Mouse (Mus musculus) hindbrain, embryonic 16.5 days (tissue): ENCODE measurements at regions not wholly inside any gene's neighbourhood (a gene's known extent, or its start where the extent isn't known, plus 50 kb on each side); places are given as distances from the start of the nearest gene placed in this dataset.

Source experiments
- ATAC-seq: fragments of 200-750 bp; cut with Nextera tagmentation; 2 replicates; pipeline ENCODE4 v1.8.0; 2017; ENCODE audit warnings: moderate TSS enrichment, moderate library complexity
- H3K27ac ChIP-seq: fragments of 300-500 bp; sonication (generic); 2 replicates; pipeline ENCODE4 v1.5.1; 2014; ENCODE audit warnings: low read depth, mild to moderate bottlenecking, control low read depth, low read length, moderate library complexity
- H3K27me3 ChIP-seq: fragments of 300-500 bp; sonication (generic); replicated peaks from 2 replicates; pipeline ENCODE4 v1.6.1; 2014; ENCODE audit warnings: low read length; ENCODE audit not compliant: control insufficient read depth, insufficient read depth
- H3K36me3 ChIP-seq: fragments of 300-500 bp; sonication (generic); 2 replicates; pipeline ENCODE4 v1.6.1; 2014; ENCODE audit warnings: mild to moderate bottlenecking, low read length, moderate library complexity, mixed read lengths; ENCODE audit not compliant: control insufficient read depth, insufficient read depth
- H3K4me1 ChIP-seq: fragments of 300-500 bp; sonication (generic); 2 replicates; pipeline ENCODE4 v1.6.1; 2014; ENCODE audit warnings: low read depth, low read length; ENCODE audit not compliant: control insufficient read depth, insufficient read depth
- H3K4me2 ChIP-seq: fragments of 300-500 bp; sonication (generic); 2 replicates; pipeline ENCODE4 v1.6.1; 2014; ENCODE audit warnings: mild to moderate bottlenecking, low read length, control low read depth, moderate library complexity
- H3K4me3 ChIP-seq: fragments of 300-500 bp; sonication (generic); 2 replicates; pipeline ENCODE4 v1.5.1; 2014; ENCODE audit warnings: mild to moderate bottlenecking, low read length, control low read depth, moderate library complexity
- H3K9ac ChIP-seq: fragments of 300-500 bp; sonication (generic); 2 replicates; pipeline ENCODE4 v1.6.1; 2014; ENCODE audit warnings: low read depth, mild to moderate bottlenecking, control low read depth, low read length, moderate library complexity
- H3K9me3 ChIP-seq: fragments of 300-500 bp; sonication (generic); 2 replicates; pipeline ENCODE4 v1.6.1; 2014; ENCODE audit warnings: mild to moderate bottlenecking, low read length, moderate library complexity; ENCODE audit not compliant: control insufficient read depth
- WGBS: fragments of 180-500 bp; shearing (Covaris S2); extraction: QIAGEN DNeasy Blood & Tissue Kit; methylation state at CpG from one replicate; pipeline ENCODE4 v1.1.7; 2014; 5-methylcytosine and 5-hydroxymethylcytosine counted together

- Histone ChIP-seq H3K27ac (no peak overlapping the region), H3K4me3 (no peak overlapping the region), H3K36me3 (no peaks in the 10 kb centered on the region), H3K4me2 (no peak overlapping the region), H3K4me1 (peaks cover 3% of the 10 kb centered on the region; the same call in 1 of the 2 replicates), H3K27me3 (no peaks in the 10 kb centered on the region), H3K9me3 (no peaks in the 10 kb centered on the region), H3K9ac (no peak overlapping the region)
- ATAC-seq: no peak
- 27% methylated on average over 6 of the region's 6 CpGs for WGBS
Observed at GRCm38 (mm10) chr5:99838236-99838775, 67.7 kb upstream of the Vamp9 start.

DNA sequence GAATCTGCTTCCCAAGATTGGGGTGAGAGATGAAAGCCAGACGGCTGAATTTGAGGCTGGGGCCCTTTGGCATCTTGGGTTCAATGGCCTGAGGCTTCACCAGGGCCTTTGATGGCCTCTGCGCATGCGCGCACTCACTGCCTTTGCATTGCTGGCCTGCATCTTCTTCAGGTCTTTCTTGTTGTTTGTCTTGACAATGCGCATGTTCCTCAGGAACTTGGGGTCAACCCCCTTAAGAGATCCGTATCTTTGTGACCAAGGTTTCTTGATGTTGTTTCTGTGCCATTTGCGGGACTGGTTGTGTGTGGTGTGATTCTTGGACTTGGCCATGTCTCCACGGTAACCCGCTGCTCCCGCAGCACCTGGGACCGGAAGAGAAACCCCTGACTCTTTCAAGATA lies 66.4 kb upstream of the Vamp9 start:
- no peaks in the 10 kb centered on the region for H3K27me3 ChIP-seq
- H3K4me1 ChIP-seq: peaks cover 3% of the 10 kb centered on the region; the same call in 1 of the 2 replicates
- no peak overlapping the region for H3K4me2 ChIP-seq
- no peak for ATAC-seq
- H3K27ac ChIP-seq: no peak overlapping the region
- WGBS: 95% methylated on average over 11 of the region's 11 CpGs
- no peak overlapping the region for H3K4me3 ChIP-seq
- H3K9me3 ChIP-seq: no peaks in the 10 kb centered on the region
- no peak overlapping the region for H3K9ac ChIP-seq
- no peaks in the 10 kb centered on the region for H3K36me3 ChIP-seq

- Histone ChIP-seq H3K9ac (no peak overlapping the region), H3K4me2 (no peak overlapping the region), H3K4me1 (peaks cover 9% of the 10 kb centered on the region), H3K36me3 (no peaks in the 10 kb centered on the region), H3K4me3 (no peak overlapping the region), H3K9me3 (no peaks in the 10 kb centered on the region), H3K27ac (no peak overlapping the region), H3K27me3 (no peaks in the 10 kb centered on the region)
- WGBS: 39% methylated on average over 9 of the region's 9 CpGs
- ATAC-seq: peak; percentile 82
Observed at GRCm38 (mm10) chr5:99840884-99841283, 65.2 kb upstream of the Vamp9 start.

GRCm38 (mm10) chr5:99845565-99846255 lies 60.3 kb upstream of the Vamp9 start:
- Histone ChIP-seq H3K9ac (no peak overlapping the region), H3K27ac (peak overlapping the region; percentile 9; the same call in 1 of the 2 replicates)
- ATAC-seq: peak; percentile 77

DNA sequence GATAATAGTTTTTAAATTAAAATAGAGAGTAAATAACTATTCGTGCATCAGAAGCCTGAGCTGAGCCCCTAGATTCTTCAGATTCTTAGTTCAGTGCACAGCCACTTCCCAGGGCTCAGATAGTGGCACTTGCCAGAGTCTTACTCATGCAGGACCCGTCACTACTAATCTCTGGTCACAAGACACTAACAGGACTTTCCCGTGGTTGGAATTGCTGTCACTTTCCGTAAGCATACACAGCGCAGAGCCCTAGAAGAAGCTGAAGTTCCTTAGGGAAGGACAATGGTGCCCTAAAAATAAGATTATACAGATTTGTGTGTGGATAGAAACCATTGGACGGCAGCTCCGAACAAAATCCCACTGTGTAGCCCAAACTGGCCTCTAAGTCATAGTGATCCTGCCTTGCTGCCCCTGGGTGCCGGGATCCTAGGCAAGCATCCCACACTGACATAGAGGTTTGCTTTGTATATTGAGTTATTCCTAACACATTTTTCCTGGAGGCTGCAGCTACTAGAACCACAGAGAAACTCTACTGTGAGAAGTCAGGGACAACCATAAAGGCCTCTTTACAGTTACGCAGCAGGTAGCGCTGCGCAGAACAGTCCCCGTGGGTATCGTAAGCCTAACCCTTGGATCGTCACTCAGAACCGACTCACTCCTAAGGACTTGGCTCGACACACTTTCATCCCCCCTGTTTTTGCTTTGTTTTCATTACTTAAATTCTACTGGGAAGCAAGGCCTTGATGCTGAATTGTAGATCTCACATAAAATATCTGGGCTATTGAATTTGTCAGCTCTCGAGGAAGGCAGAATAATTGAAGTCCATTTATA lies 57.7 kb upstream of the Vamp9 start:
- no peak for ATAC-seq
- no peaks in the 10 kb centered on the region for H3K36me3 ChIP-seq
- H3K9ac ChIP-seq: no peak overlapping the region
- H3K4me2 ChIP-seq: no peak overlapping the region
- H3K27ac ChIP-seq: no peak overlapping the region
- H3K4me1 ChIP-seq: peaks cover 6% of the 10 kb centered on the region
- WGBS: 69% methylated on average over 17 of the region's 17 CpGs
- H3K4me3 ChIP-seq: no peak overlapping the region
- H3K9me3 ChIP-seq: no peaks in the 10 kb centered on the region
- H3K27me3 ChIP-seq: no peaks in the 10 kb centered on the region

More at GRCm38 (mm10) chr5:99845565-99846255, 60.3 kb upstream of the Vamp9 start:
- H3K4me1 ChIP-seq: peaks cover 9% of the 10 kb centered on the region
- no peaks in the 10 kb centered on the region for H3K36me3 ChIP-seq
- WGBS: 49% methylated on average over 11 of the region's 11 CpGs
- H3K9me3 ChIP-seq: no peaks in the 10 kb centered on the region
- H3K4me3 ChIP-seq: no peak overlapping the region
- no peak overlapping the region for H3K4me2 ChIP-seq
- no peaks in the 10 kb centered on the region for H3K27me3 ChIP-seq

- H3K27ac ChIP-seq: no peak overlapping the region
- H3K4me3 ChIP-seq: no peak overlapping the region
- no peaks in the 10 kb centered on the region for H3K27me3 ChIP-seq
- H3K36me3 ChIP-seq: no peaks in the 10 kb centered on the region
- no peak for ATAC-seq
- no peak overlapping the region for H3K4me2 ChIP-seq
- H3K9me3 ChIP-seq: no peaks in the 10 kb centered on the region
- no peak overlapping the region for H3K9ac ChIP-seq
- WGBS: 35% methylated on average over 9 of the region's 9 CpGs
- peaks cover 6% of the 10 kb centered on the region for H3K4me1 ChIP-seq
Observed at GRCm38 (mm10) chr5:99849001-99849400, 57.1 kb upstream of the Vamp9 start.

GRCm38 (mm10) chr5:99852316-99852715 lies 53.7 kb upstream of the Vamp9 start:
- Histone ChIP-seq H3K4me2 (no peak overlapping the region), H3K27me3 (no peaks in the 10 kb centered on the region), H3K9ac (no peak overlapping the region), H3K4me3 (no peak overlapping the region), H3K36me3 (no peaks in the 10 kb centered on the region), H3K27ac (no peak overlapping the region), H3K9me3 (no peaks in the 10 kb centered on the region), H3K4me1 (no peaks in the 10 kb centered on the region)
- 60% methylated on average over 4 of the region's 4 CpGs for WGBS
- ATAC-seq: no peak
